Mouse (Mus musculus) thymus, postnatal 0 days (tissue): ENCODE data around the gene Bag6. TPM values are rescaled to one million over a fixed set of nuclear protein-coding genes. Genes with fewer than 3 reads are reported as not detected.
A peak's percentile ranks its signal among the peaks of the same experiment; 100 is the strongest.

Experiments used
- DNase-seq: peaks from one replicate; pipeline ENCODE4 v3.0.0-alpha.2; 2015; ENCODE audit warnings: low spot score
- polyA plus RNA-seq: library from polyadenylated mRNA; unstranded; fragments of >200 nt; fragmentation: Nextera tagmentation; extraction: Ambion mirVana; gene quantifications from 2 replicates; pipeline ENCODE4 v1.2.1, GENCODE M21; 2015

The Bag6 gene
- polyA plus RNA-seq = 42.3 and 48.0 TPM in 2 replicates

- peak; percentile 96 for DNase-seq
These were observed at the start of gene Bag6 for GRCm38 (mm10) chr17:35134801-35135590. TSS of gene Bag6 (plus strand) at chr17:35135178.

GRCm38 (mm10) chr17:35085208-35085865, 49.6 kb upstream of the Bag6 start, which contains the start of gene Ly6g6f:
TSS of gene Ly6g6f (minus strand) at chr17:35085610.
- DNase-seq = no peak

GRCm38 (mm10) chr17:35088151-35088550, 46.8 kb upstream of the Bag6 start:
- no peak for DNase-seq

GRCm38 (mm10) chr17:35088825-35089644, 45.9 kb upstream of the Bag6 start, which contains the start of gene Abhd16a:
TSS of gene Abhd16a (plus strand) at chr17:35089263.
- peak; percentile 94 for DNase-seq

- DNase-seq = no peak
These were observed 44.6 kb upstream of the Bag6 start for GRCm38 (mm10) chr17:35090166-35090932.

- DNase-seq = no peak
These were observed 42.4 kb upstream of the Bag6 start for GRCm38 (mm10) chr17:35092403-35093198.

- DNase-seq = no peak
These were observed 40.3 kb upstream of the Bag6 start for GRCm38 (mm10) chr17:35094475-35095365.

GRCm38 (mm10) chr17:35096597-35096996, 38.4 kb upstream of the Bag6 start:
- no peak for DNase-seq

- DNase-seq = no peak
These were observed 37.8 kb upstream of the Bag6 start for GRCm38 (mm10) chr17:35097164-35097655.

GRCm38 (mm10) chr17:35100196-35100765, 34.7 kb upstream of the Bag6 start:
- no peak for DNase-seq

GRCm38 (mm10) chr17:35101161-35101560, 33.8 kb upstream of the Bag6 start:
- no peak for DNase-seq

- DNase-seq = no peak
These were observed 32.7 kb upstream of the Bag6 start for GRCm38 (mm10) chr17:35102299-35102698.

- no peak for DNase-seq
These were observed 31.7 kb upstream of the Bag6 start for GRCm38 (mm10) chr17:35103221-35103690.

- DNase-seq = no peak
These were observed 30.9 kb upstream of the Bag6 start for GRCm38 (mm10) chr17:35104079-35104478.

GRCm38 (mm10) chr17:35104754-35105153, 30.2 kb upstream of the Bag6 start:
- DNase-seq = no peak

GRCm38 (mm10) chr17:35105740-35106389, 29.1 kb upstream of the Bag6 start:
- DNase-seq = peak; percentile 40

GRCm38 (mm10) chr17:35106522-35106921, 28.5 kb upstream of the Bag6 start:
- DNase-seq = no peak

GRCm38 (mm10) chr17:35108097-35108496, 26.9 kb upstream of the Bag6 start, which contains the start of gene Ly6g5c:
TSS of gene Ly6g5c (plus strand) at chr17:35108279.
- DNase-seq = no peak
